Mouse (Mus musculus) embryonic fibroblast, embryonic 13.5 days (primary cell): ENCODE results near the gene Rasgef1b.

ENCODE experiments used
- CTCF ChIP-seq: IDR thresholded peaks from 2 replicates; pipeline ENCODE4 v1.5.1; 2011; ENCODE audit warnings: mild to moderate bottlenecking, control low read depth, low read length, moderate library complexity, borderline replicate concordance; ENCODE audit not compliant: insufficient read depth
- POLR2A ChIP-seq: IDR thresholded peaks from 2 replicates; pipeline ENCODE4 v1.6.1; 2011; ENCODE audit warnings: low read depth, mild to moderate bottlenecking, control low read depth, low read length, moderate library complexity

- TF ChIP-seq CTCF = no peak
- no peak for TF ChIP-seq POLR2A
These were observed 9.3 kb upstream of the Rasgef1b start for GRCm38 (mm10) chr5:99737937-99738727.
